Mouse (Mus musculus) stomach, postnatal 0 days (tissue): ENCODE measurements around the gene Prpsap1.
"Not testable (repeated sequence)": the region's sequence is repeated elsewhere in the genome, so short reads cannot be mapped to it uniquely, and the experiment has no call there.

Experiments
- CTCF ChIP-seq: IDR thresholded peaks from 2 replicates; pipeline ENCODE4 v1.5.1; 2016; ENCODE audit warnings: antibody characterized with exemption, low read depth, mild to moderate bottlenecking, moderate library complexity
- EP300 ChIP-seq: optimal IDR thresholded peaks from 2 replicates; pipeline ENCODE3; 2016; ENCODE audit warnings: antibody characterized with exemption

DNA sequence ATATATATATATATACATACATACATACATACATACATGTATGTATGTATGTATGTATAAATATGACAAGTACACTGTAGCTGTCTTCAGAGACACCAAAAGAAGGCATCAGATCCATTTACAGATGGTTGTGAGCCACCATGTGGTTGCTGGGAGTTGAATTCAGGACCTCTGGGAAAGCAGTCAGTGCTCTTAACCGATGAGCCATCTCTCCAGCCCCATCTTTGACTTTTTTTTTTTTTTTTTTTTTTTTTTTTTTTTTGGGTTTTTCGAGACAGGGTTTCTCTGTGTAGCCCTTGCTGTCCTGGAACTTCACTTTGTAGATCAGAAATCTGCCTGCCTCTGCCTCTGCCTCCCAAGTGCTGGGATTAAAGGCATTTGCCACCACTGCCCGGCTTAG, 25.7 kb downstream of the Prpsap1 start:
- TF ChIP-seq CTCF, EP300: not testable (repeated sequence)
